Mouse (Mus musculus): Measurements from ENCODE around the gene Spag5.

DNA sequence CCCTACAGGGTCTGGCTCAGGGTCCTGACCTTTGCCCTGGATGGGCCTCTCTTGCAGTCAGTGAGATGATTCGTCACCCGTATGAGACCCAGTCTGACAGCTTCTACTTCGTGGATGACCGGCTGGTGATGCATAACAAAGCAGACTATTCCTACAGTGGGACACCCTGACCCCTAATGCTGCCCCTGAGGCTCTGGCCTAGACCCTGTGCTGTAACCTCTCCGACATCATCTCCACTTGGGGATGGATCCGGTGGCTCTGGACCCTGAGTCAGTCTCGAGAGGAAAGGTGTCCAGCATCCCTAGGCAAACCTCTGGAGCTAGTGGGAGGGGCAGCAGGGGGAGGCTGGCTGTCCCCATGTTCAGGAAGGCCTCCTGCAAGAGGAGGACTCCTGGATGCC lies 47.1 kb downstream of the Spag5 start:
- TF ChIP-seq CTCF (IDR thresholded peaks at IDR 0.05; ENCODE audit: insufficient read depth, low read depth, low read length) (no peak), POLR2A (IDR thresholded peaks at IDR 0.05; ENCODE audit: insufficient read depth, low read depth, low read length) (no peak)
